Mouse (Mus musculus): Measurements from ENCODE around the gene Pld1.
"Not testable (repeated sequence)": the region's sequence is repeated elsewhere in the genome, so short reads cannot be mapped to it uniquely, and the experiment has no call there.

Pld1 gene

DNA sequence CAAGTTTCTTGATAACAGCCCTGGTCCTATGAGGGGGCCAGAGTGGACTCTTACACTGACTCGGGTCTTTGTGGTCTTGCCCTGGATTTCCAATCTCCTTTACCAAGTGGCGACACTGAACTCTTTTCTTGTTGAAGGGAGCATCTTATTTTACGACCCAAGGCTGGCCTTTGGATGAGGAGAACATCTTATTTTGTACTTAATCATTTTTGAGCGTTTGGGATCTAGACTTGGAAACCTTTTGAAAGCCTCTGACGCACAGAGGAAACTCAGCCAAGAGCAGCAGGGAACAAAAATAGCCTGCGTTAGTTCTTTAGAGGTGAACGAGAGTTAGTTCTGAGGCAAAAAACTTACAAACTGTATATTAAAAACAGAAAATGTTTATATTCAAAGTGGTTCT lies 4.5 kb downstream of the Pld1 start:
- DNase-seq (ENCODE audit: low spot score in 2 of 2): peak; percentile 26 to 59

DNA sequence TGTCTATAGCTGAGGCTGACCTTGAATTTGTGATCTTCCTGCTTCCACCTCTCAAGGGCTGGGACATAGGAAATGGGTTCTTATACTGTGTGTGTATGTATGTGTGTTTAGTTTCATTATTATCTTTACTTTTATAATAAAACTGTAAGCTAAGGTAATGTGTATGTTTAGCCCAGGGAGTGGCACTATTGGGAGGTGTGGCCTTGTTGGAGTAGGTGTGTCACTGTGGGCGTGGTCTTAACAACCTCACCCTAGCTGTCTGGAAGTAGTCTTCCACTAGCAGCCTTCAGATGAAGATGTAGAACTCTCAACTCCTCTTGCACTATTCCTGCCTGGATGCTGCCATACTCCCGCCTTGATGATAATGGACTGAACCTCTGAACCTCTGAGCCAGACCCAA lies 6.9 kb downstream of the Pld1 start:
- DNase-seq (ENCODE audit: low spot score in 2 of 2): not testable (repeated sequence)

GRCm38 (mm10) chr3:27949175-27949872 lies 10.8 kb downstream of the Pld1 start:
- no peak for DNase-seq (ENCODE audit: low spot score in 2 of 2)

GRCm38 (mm10) chr3:27949873-27950250 lies 11.4 kb downstream of the Pld1 start:
- DNase-seq (ENCODE audit: low spot score in 2 of 2): no peak

DNA sequence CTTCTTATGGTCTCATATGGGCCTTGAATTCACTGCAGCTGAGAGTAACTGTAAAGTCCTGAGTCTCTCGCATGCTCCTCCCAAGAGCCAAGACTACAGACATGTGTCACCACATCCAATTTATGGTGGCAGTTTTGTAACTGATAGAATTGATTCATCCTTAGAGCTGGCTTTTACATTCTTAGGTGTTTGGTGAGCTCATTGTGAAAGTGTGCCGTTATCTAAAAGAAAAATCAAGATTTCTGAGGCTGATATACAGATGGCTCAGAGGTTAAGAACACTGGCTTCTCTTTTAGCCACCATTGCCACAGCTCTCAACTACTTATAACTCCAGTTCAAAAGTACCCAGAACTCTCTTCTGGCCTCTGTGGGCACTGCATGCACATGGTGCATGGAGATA lies 12.2 kb downstream of the Pld1 start:
- no peak for DNase-seq (ENCODE audit: low spot score in 2 of 2)

DNA sequence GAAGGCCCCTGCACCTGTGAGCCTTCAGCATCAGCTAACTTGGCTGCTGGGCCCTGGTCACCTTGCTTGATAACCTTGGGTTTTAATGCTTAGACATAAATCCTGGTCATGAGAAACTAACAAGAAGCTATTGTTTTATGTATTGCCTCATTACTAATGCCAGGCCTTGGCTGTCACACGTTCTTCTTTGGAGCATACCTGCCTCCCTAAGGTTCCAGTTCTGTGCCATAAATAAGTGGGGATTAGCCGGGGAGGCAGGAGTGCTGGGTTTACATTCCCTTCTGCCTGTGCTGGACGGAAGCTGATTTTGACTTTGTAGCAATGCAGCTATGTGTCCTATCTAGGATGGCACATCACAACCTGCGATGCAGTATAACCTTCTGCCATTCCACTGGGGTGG lies 13.2 kb downstream of the Pld1 start:
- no peak for DNase-seq (ENCODE audit: low spot score in 2 of 2)

DNA sequence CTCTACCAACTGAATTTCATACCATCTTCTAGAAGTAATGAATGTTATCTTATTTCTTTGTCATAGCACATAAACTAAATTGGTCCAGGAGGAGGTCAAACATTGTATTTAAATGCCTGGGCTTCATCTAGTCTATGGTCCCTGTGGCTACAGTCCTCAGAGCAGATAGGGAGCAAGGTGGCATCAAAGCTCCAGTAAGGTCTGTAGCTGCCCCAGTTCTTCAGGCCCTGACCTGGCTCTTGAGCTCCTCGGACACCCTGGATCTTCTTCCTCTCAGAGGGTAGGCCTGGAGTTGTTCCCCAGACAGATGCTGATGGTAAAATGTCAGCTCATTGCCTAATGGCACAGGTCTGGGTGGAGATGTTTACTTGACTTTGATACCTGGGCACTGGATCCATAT lies 17.5 kb downstream of the Pld1 start:
- DNase-seq (ENCODE audit: low spot score in 2 of 2): no peak

DNA sequence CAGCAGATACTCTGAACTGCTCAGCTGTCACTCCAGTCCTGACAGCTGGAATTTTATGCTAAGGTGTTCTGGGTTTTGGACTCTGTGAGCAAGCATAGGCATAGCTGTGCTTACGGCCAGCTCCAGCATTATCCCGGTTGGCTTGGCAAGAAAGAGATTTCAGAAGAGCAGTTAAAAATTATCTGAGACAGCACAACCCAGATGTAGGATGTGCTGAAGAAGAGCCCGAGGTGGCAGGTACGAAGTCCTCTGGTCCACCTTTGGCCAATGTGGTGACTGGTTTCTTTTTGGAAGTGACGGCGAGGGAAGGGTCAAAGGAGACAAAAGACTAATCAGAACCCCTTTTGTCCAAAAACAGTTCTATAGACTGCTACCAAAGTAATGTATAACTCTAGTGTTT lies 20.7 kb downstream of the Pld1 start:
- no peak for DNase-seq (ENCODE audit: low spot score in 2 of 2)

GRCm38 (mm10) chr3:27961162-27961561 lies 22.7 kb downstream of the Pld1 start:
- DNase-seq (ENCODE audit: low spot score in 2 of 2): no peak

- no peak for DNase-seq (ENCODE audit: low spot score in 2 of 2)
Observed at GRCm38 (mm10) chr3:27963795-27964201, 25.3 kb downstream of the Pld1 start.

- DNase-seq (ENCODE audit: low spot score in 2 of 2): no peak
Observed at GRCm38 (mm10) chr3:27968671-27969070, 30.2 kb downstream of the Pld1 start.

GRCm38 (mm10) chr3:27973936-27974335 lies 35.4 kb downstream of the Pld1 start:
- DNase-seq (ENCODE audit: low spot score in 2 of 2): no peak

DNA sequence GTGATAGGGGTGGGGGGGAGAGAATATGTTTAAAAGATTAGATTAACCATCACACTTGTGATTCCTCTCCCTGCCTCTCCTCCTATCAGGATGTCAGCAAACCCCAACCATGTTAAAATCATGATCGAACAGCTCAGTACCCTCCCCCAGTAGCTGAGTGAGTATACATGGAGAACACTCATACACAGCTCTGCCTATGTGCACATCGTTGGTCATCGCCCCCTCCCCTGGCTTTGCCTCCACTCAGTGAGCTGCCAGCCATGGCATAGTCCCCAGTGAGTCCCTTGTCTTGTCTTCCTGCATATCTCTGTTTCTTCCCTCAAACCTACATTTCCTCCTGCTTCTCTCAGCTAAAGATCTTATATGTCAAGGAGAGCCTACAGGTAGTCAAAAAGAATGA lies 36.5 kb downstream of the Pld1 start:
- DNase-seq (ENCODE audit: low spot score in 2 of 2): no peak

GRCm38 (mm10) chr3:27976931-27977544 lies 38.5 kb downstream of the Pld1 start:
- no peak for DNase-seq (ENCODE audit: low spot score in 2 of 2)

DNA sequence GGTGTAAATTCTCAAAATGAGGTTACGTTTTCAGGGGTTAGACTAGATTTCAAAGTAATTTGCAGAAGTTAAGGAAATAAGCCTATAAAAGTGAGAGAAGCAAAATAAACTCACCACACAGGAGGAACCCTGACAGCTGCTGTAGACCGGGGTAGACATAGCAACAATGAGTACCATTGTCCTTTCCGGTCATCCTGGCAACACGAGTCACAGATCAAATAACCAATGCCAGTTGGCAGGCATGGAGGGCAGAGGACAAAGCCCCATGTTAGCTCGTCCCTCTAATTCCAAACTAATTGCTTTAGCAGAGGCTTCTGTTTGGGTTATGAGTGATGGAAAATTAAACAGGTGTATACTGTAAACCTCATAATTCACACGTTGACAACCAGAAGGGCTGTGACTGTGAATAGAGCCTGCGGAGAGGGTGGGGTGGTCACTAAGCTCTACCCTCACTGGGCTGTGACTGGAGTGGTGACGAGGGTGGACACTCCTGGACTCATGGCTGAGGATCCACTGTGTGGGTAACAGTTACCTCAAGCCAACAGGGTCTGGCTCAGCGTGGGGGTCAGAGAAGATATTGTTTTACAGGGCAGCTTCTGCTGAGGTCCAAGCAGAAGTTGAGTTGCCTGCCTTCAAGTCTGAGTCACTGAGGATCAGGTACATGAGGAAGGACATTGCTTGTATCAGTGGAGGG lies 39.7 kb downstream of the Pld1 start:
- no peak for DNase-seq (ENCODE audit: low spot score in 2 of 2)

DNA sequence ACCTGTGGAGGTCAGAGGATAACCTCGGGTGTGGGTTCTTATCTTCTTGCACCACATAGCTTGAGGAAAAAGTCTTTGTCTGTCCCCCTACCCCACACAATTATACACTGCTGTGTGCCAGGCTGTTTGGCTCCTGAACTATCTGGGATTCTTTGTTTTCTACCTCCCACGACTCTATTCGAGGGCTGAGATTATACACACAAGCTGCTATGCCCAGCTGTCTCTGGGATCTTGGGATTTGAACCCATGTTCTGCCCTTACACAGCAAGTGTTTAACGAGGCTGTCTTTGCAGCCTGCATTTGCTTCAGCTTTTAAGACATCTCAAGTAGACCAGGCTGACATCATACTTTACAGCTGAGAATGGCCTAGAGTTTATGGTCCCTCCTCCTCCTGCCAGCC lies 43.1 kb downstream of the Pld1 start:
- no peak for DNase-seq (ENCODE audit: low spot score in 2 of 2)

- peak; percentile 73 to 77 for DNase-seq (ENCODE audit: low spot score in 2 of 2)
Observed at GRCm38 (mm10) chr3:27982436-27983017, 44.0 kb downstream of the Pld1 start.

- DNase-seq (ENCODE audit: low spot score in 2 of 2): no peak
Observed at GRCm38 (mm10) chr3:27983274-27983673, 44.8 kb downstream of the Pld1 start.

DNA sequence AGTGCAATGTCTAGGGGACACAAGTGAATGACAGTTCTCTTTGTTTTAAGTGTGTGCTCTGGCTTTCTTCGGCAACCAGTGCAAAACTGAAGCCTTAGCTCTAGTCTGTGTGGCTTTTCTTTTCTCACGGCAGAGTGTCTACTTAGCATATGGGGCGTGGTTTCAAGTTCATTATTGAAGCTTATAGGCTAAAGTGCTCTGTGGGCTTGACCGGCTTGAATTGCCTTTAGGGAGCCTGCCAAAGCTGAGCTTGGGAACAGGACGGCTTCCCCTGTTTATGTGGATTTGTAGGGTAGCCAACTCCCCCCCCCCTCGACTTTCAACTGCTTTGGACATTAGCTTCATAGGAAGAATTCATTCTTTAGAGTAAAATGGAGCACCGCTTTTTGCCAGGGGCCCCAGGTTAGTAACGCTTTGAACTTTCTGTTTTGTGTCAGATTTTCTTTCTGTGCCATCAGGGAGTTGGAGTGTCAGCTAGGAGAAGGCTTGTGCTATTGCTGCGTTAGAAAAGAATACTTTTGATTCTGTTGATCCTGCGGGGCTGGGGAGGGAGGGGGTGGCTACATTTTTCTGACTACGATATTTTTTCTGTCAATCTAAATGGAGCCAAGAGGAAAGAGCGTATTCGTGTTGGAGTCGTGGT lies 45.6 kb downstream of the Pld1 start:
- peak; percentile 50 to 78 for DNase-seq (ENCODE audit: low spot score in 2 of 2)

GRCm38 (mm10) chr3:27984620-27985019 lies 46.1 kb downstream of the Pld1 start:
- no peak for DNase-seq (ENCODE audit: low spot score in 2 of 2)

GRCm38 (mm10) chr3:27985344-27985743 lies 46.8 kb downstream of the Pld1 start:
- DNase-seq (ENCODE audit: low spot score in 2 of 2): no peak

- peak; percentile 21 to 32 for DNase-seq (ENCODE audit: low spot score in 2 of 2)
Observed at GRCm38 (mm10) chr3:27987891-27988536, 49.5 kb downstream of the Pld1 start.

Measured in urinary bladder, postnatal 36 days (tissue).